Mouse (Mus musculus) G1E (cell line): ENCODE measurements at regions not wholly inside any gene's neighbourhood (a gene's known extent, or its start where the extent isn't known, plus 50 kb on each side); places are given as distances from the start of the nearest gene placed in this dataset.

Experiments
- CTCF ChIP-seq: IDR thresholded peaks from 2 replicates; pipeline ENCODE4 v1.5.1; 2012; ENCODE audit warnings: low read depth, low read length, inconsistent platforms, mixed read lengths
- GATA1 ChIP-seq: IDR thresholded peaks from 2 replicates; pipeline ENCODE4 v1.6.1; 2012; ENCODE audit warnings: borderline replicate concordance, low read length, inconsistent platforms, mixed read lengths
- GATA2 ChIP-seq: IDR thresholded peaks from 2 replicates; pipeline ENCODE4 v1.6.1; 2012; ENCODE audit warnings: low read depth, low read length, inconsistent platforms, borderline replicate concordance
- POLR2AphosphoS5 ChIP-seq: IDR thresholded peaks from 2 replicates; pipeline ENCODE4 v1.6.1; 2012; ENCODE audit warnings: low read depth, low read length, inconsistent platforms; ENCODE audit not compliant: insufficient replicate concordance
- TAL1 ChIP-seq: conservative IDR thresholded peaks from 2 replicates; pipeline ENCODE4 v1.6.1; 2012; ENCODE audit warnings: low read depth, low read length, inconsistent platforms, mixed read lengths

- TF ChIP-seq CTCF: no peak
- no peak for TF ChIP-seq GATA2
- TF ChIP-seq GATA1: no peak
- no peak for TF ChIP-seq TAL1
- TF ChIP-seq POLR2AphosphoS5: no peak
Observed at GRCm38 (mm10) chr4:100664619-100665264, 111.7 kb upstream of the Cachd1 start.
